Mouse (Mus musculus): ENCODE measurements around the gene Pak2.

- TF ChIP-seq POLR2A (IDR thresholded peaks at IDR 0.05; ENCODE audit: low read depth, low read length): no peak
- TF ChIP-seq CTCF (conservative IDR thresholded peaks at IDR 0.05; ENCODE audit: insufficient read depth, insufficient read length, low read depth, low read length): no peak
Observed at GRCm38 (mm10) chr16:32066899-32067298, 12.2 kb downstream of the Pak2 start.

Measured in kidney, adult 2 months (tissue).